Mouse (Mus musculus): ENCODE data around the gene Ccdc126.

DNA sequence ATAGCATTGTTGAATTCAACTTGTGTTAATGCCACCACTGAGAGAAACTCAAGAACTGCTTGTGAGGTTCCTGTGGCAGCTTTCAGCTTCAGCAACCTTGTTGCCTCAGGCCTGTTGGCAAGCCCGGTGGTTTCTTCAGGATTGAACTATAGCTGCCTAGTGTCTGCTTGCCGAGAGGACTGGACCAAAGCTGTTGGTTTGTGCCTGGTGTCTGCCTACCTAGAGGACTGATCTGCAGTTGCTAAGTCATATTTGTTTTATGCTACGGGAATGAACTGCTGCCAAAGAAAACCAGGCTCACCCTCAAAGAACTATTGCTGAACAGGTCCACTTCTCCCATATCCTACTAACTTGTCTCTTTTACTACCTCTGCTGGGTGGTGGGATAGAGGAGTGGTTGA is 7.8 kb downstream of the Ccdc126 start:
- TF ChIP-seq CTCF (IDR thresholded peaks at IDR 0.05; ENCODE audit: low read depth, low read length) (no peak), POLR2A (IDR thresholded peaks at IDR 0.05; ENCODE audit: insufficient read depth, low read length) (no peak)
